Mouse (Mus musculus) ovary, postnatal 36 days (tissue): ENCODE results near the gene Nrip3.
A peak's percentile ranks its signal among the peaks of the same experiment; 100 is the strongest.

Experiments
- DNase-seq: peaks from one replicate; pipeline ENCODE4 v3.0.0; 2022; ENCODE audit warnings: low spot score, mixed read lengths

The Nrip3 gene

DNA sequence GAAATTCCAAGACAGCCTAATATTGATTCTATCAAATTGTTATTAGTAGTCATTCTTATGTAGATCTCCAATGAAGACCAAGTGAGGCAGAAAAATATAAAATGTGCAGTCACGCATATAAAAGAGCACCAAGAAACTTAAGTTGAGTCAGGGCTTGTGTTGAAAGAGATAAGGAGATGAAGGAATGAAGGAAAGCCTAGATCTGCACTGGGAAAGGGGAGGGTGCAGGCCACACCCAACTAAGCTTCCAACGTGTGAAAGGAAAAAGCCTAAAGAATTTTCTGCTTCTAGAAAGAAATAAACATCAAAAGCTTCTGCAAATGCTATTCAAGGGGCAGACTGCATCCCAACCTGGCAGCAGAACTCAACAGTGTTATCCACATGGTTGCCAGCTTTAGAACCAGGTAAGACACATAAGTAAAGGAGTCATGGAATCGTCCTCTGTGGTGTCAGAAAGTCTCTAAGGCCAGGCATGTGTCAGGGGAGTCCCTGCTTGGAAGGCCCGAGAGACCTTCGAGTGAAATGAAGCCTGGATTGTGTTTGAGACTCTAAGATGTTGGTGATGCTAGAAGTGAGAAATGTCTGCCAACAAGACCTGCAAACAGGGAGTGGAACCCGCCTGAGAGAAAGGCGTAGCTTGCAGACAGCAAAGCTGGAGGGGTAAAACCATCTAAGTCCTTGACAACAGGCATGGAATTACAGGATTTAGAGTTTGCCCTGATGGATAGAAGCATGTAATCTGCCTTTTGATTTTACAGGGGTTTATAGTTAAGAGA lies 14.1 kb downstream of the Nrip3 start:
- DNase-seq, result no peak

DNA sequence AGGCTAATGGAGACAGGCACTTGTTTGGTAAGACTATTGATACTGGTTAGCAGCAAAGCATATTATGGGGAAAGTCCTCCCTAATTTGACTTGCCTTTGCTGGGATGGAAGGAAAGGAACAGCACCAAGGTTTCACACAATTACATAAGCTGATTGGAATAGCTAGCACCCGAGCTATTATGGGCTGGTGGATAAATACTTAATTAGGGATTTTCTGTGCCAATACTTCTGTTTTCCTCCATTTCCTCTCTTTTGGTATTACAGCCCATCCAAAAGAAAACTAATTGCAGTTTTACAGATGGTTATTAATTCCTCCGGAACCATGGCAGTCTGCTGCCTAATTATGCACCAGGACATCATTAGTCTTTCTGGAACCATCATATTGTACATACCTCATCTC lies 17.8 kb downstream of the Nrip3 start:
- DNase-seq, result no peak

DNA sequence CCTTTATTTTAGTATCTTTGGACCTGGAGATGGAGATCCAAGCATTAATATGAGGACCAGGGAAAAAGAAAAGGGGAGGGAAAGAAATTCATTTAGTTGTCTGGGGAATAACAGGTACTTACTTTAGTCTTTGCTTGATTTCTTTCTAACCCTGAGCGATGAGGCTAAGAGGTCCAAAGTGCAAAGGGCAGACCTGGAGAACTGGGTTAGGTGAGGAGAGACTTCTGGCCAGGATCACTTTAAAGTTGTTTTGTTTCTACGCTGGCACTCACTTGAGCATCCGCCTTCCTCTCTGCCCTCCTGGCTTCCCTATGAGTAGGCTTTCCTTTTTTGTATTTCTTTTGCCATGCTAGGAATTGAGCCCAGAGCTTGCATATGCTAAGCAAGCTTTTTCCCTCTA lies 25.5 kb downstream of the Nrip3 start:
- DNase-seq, result no peak

DNA sequence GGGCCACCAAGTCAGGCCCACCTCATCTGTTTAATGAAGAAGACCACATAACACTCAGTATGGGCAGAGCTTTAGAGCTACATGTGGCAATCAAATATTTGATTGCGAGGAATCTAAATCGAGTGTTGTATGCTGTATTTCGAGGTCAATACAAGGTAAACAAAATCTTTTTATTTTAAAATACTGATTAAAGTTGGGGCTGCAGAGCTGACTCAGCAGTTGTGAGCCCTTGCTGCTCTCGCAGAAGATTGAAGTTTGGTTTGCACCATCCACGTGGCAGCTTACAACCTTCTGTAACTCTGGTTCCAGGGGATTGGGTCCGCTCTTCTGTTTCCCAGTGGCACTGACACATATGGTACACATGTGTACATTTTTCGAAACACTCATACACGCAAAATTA lies 27.8 kb downstream of the Nrip3 start:
- no peak for DNase-seq

DNA sequence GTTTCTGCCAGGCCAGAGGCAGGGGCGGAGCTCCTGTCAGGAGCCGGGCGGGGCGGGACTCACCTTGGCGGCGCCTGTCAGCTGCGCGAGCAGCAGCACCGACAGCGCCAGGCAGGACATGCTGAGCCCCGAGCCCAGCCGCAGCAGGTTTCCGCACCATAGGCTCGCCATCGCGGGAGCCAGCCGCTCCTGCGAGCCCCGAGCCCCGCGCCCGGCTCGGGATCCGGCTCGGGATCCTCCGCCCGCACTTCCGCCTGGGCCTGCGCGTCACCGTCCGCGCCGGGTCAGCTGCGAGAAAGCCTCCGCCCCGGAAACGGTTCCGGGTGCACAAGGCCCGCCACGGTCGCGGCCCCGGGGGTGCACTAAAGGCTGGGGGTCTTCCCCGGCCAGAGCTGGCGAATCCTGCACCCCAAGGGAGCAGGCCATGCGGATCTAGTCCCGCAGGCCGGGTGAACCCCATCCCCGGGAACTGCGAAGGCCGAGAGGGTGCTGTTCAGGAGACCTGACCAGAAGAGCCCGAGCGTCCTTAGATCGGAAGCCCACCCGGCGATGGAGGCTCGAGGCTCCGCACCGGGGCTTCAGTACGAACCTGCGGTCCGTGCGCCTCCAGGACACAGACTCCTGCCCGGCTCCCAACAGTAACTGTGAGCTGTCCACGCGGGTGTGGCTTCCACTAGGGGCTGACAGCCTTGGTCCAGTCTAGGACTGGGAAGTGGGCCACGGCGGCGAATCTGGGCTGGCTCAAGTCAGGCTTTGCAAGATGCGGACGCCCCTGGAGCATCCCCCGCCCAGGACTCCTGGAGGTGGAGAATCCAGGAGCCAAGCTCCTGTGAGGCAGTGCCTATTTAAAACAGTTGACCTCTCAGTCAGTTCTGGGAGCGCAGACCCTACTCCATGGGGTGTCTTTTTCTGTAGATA lies 29.6 kb downstream of the Nrip3 start, which contains the start of gene Tmem9b:
Tmem9b (minus strand) TSS at position 868 of the 918 bp plus-strand sequence.
- DNase-seq, result peak; percentile 81

DNA sequence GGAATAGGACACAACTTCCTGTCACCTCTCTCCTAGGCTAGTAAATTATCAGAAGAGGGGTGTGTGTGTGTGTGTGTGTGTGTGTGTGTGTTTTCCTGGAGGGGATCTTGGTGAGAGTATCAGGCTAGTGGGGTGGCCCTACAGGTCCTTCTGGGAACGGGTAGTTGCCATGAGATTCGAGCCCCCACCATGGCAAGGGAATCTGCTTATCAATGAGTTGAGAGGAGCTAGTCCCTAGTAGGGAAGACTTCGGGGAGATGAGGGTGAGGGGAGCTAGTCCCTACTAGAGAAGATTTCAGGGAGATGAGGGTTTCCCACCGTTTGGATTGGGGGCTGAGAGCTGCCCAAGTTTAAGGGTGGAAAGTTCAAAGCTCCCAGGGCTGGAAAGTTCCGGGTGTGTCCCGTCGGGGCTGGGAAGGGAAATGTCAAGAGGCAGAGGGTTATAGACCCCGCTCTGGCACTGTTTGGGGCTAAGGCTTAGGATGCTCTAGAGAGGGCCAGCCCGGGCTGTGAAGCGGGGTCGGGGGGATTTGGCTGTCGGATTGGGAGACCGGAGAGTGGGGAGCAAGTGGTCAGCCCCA lies 30.3 kb downstream of the Nrip3 start:
- no peak for DNase-seq

DNA sequence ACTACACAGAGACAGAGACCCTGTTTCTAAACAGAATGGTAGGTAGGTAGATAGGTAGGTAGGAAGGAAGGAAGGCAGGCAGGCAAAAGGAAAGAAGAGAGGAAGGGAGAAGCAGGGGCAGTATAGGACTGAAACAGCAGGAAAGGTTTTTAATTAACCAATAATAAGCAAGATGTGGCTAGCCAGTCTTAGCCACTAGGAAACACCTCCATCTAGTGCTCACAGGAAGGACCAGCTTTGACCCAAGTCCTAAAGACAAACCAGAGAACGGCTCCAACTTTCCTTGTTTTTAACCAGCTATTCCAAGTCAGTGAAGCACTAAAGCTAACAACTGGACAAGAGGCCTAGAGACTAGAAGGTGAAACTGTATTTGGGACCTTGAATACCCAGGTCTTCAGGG lies 34.1 kb downstream of the Nrip3 start:
- no peak for DNase-seq

DNA sequence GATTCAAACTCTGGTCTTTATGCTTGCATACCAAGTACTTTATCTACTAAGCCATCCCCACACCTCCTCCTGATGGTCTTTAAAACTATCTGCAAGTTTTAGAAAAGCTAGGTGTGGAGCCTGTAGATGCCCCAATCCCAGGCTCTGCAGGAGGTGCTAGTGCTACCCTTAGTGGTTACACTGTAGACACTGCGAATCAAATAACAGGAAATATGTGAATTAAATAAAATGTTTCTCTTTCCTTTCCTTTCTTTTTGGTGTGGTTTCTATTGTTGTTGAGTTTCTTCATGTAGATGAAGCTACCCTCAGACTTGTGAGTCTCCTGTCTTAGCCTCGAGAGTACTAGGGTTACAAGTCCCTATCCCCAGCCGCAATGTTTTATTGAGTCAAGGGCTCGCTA lies 40.1 kb downstream of the Nrip3 start:
- DNase-seq, result no peak

DNA sequence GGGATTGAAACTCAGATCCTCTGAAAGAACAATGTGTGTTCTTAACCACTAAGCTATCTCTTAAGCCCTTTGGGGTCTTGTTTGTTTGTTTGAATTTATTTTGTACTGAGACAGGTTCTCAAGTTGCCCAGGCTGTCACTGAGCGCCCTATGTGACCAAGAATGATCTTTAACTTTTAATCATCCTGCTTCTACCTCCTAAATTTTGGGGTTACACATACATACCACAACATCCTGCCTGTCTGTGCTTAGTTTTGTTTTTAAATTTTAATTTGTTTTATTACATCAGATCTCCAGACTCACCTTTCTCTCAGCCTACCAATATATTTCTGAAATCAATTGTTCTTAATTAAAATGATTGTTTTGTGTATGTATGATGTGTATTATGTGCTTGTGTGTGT lies 40.8 kb downstream of the Nrip3 start:
- no peak for DNase-seq

DNA sequence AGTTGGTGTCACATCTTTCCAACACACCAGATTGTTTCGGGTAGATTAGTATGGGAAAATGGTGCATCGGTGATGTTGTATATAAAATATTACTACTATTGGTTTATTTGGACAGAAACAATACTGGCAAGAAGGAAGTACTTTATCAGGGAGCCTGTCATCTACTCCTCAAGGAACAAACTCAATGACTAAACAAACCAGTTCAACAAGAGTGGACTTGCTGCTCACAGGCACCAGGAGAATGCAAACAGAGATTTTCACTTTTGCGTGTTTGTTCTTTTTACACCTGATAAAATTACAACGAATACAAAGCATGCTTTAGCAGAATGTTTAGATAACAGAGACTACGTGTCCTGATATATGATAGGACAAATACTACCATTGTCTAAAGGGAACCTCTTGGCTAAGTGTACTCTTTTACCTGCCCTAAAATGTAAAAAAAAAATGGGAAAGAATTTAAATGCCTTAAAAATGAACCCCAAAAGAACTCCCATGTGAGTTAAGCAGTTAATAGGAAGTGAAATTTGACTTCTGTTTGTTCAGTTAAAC lies 41.9 kb downstream of the Nrip3 start:
- DNase-seq, result no peak

DNA sequence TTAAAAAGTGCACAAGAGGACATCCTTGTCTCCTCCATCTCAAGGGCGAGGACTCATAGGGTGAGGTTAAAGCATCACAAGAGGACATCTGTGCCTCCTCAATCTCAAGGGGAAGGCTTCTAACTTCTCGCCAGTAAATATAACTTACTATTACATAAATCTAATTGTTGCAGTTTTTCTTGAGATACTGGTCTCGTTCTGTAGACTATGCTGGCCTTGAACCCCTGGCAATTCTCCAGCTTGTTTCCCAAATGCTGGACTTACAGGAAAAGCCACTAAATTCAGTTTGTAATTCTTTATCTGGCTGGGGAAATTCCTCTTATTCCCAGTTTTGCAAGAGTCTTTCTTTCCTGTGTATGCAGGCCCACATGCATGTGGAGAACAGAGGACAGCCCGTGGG lies 47.0 kb downstream of the Nrip3 start:
- DNase-seq, result no peak

DNA sequence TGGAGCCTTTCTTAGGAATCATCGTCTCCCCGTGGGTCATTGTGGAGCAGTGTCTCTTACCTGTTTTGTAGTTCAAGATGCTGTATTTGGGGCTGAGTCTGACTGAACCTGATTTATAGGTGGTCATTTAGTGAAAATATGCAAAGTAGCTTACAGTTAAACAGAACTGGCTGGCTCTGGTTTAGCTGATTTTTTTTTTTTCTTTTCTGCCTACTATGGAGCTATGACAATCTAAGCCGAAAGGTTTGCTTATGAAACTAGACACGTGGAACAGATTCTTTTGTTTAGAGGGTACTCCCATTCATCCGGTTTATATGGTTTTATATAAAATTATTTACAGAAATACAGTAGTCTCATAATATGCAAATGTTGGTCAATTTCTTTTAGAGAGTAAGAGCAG lies 50.2 kb downstream of the Nrip3 start, which contains the start of gene Ascl3:
Ascl3 (minus strand) TSS at position 101 of the 400 bp plus-strand sequence.
- no peak for DNase-seq

DNA sequence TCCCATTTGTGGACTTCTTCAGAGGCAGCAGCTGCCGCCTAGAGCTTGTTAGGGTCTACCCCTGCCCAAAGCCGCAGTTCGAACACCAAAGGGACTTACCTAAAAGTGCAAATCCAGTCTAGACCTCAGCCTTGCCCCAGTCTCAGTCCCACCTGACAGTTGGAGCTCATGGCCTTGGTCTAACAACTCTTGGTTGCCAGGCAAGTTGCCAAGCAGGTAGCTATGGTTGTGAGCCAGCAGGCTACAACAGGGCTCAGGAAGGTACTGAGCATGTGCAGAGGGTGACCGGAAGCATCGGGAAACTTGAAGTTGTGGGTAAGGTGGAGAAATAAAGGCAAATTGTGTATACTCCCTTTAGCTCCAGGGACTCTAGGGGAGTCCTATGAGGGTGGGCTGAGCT lies 58.1 kb downstream of the Nrip3 start, which contains the start of gene BC051019:
BC051019 (minus strand) TSS at position 154 of the 400 bp plus-strand sequence.
- DNase-seq, result no peak

DNA sequence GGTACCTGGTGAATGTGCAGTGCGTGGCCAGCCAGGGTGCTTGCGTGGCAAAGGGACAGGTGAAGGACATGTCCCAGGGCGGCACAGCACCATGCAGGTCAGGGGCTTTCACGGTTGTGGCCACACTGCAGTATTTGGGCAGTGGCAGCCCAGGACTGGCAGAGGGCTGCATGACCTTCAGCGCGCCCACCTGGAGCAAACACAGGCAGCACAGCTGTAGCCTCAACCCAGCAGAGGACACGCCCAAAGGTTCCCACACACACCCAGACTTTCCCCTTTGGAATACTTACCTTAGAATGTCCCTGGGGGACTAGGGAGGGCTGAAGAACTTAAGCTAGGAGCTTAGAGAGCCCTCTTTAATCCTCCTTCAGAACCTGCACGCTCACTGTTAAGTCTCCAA lies 58.7 kb downstream of the Nrip3 start:
- no peak for DNase-seq

DNA sequence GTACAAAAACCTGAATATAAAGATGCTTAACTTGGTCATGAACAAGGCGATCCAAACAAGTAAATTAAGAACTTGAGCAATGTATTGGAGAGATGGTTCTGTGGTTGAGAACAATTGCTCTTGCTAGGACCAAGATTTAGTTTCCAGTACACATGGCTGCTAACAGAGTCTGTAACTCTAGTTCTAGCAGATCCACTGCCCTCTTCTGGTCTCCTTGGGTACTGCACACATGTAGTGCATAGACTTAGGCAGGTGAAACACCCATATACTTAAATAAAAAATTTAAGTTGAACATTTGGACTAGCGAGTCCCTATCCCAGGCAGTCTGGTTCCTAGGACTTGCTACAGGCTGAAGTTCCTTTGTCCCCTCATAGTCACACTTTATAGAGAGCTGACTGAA lies 59.2 kb downstream of the Nrip3 start:
- no peak for DNase-seq

DNA sequence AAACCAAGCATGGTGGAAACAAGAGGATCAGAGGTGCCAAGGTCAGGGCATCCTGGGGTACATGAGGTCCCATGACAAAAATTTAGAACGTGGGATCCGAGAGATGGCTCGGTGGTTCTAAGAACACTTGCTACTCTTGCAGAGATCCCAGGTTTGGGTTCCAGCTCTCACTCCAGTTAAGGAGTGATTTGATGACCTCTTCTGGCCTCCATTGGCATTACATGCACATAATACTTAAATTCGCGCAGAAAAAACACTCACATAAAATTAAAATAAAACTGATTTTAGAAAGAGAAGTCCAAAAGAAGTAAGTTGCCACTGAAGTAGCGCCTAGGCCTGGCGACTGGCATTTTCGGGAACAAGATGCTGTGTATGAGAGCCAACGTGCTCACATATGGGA lies 62.5 kb downstream of the Nrip3 start:
- no peak for DNase-seq

DNA sequence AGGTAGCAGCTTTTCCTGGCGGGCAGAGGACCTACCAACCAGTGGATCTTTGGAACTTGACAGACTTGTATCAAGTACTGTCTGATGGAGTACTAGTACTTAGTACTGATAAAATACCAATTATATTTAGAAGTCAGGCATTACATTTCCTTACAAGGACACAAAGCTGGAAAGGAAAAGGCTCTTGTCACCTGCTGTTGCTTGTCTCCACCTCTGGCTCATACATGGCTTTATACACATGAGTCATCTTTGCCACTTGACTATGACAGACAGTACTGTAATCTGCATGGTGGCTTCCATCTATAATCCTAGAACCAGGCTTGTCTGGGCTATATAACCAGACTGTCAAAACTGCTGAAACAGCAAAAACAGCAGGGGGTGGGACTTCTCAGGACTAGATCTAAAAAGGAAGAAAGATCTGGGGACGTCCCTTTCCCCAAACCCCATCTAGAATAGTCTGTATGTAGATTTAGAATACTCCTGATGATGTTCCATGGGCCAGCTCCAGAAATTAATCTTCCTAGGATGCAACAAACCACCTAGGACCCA lies 68.3 kb downstream of the Nrip3 start:
- DNase-seq, result no peak

DNA sequence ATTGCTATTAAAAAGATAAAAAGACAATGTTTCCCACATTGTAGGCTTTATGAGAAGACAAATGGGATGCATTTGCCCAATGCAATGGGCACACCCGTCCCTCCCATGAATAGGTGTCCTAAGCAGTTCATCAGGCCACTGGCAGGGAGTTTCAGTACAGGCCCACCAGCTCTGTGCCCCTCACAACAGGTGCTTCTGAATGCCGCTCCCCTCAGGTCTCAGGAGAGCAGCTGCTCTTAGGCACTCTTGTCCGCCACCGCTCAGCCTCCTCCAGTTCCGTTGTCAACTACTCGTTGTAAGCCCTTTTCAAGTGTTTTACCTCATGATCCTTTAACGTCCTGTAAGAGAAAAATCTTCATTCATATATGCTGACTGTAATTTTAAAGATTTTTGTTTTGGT lies 69.6 kb downstream of the Nrip3 start:
- DNase-seq, result no peak

DNA sequence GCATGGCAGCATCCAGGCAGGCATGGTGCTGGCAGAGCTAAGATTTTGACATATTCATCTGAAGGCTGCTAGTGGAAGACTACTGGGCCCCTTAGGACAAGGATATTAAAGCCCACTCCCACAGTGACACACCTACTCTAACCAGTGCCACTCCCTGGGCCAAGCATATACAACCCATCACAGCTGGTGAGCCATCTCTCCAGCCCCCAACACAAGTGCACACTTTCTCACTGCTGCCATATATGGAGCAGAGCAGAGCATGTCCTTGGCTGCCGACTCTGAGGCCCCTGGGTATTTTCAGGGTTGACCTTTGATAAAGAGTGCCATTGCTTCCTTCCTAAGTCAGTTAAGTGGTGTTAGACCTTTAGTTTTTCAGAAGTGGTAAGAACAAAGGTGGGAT lies 71.8 kb downstream of the Nrip3 start:
- no peak for DNase-seq

DNA sequence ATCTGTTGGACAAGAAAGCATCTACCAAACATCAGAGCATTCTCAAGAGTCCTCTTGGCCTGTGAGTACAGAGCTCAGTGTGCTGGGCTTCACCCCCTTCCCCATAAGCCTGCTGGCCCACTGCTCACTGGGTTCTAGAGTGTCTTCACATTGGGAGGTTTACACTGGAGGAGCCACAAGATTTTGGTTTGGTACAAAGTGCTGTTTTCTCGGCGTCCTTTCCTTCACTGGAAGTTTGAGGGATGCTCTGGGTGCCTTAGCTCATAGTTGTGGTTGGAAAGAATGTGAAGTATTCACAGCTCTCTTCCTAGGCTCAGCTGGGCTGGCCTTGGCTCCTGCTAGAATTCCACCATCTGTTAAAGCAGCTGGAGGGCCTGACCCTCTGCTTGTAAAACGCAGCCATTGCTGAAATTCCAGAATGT lies 72.9 kb downstream of the Nrip3 start:
- DNase-seq, result no peak
